Mouse (Mus musculus): ENCODE data around the gene Bcl11a.

Bcl11a gene

GRCm38 (mm10) chr11:24080541-24080940 is 2.7 kb downstream of the Bcl11a start:
- DNase-seq (ENCODE audit: low spot score) = peak; percentile 58

GRCm38 (mm10) chr11:24081016-24081686 is 3.3 kb downstream of the Bcl11a start:
- DNase-seq (ENCODE audit: low spot score) = peak; percentile 67

- DNase-seq (ENCODE audit: low spot score) = peak; percentile 59
Measured at GRCm38 (mm10) chr11:24081687-24082384, 4.0 kb downstream of the Bcl11a start.

- no peak for DNase-seq (ENCODE audit: low spot score)
Measured at GRCm38 (mm10) chr11:24082385-24083075, 4.7 kb downstream of the Bcl11a start.

- no peak for DNase-seq (ENCODE audit: low spot score)
Measured at GRCm38 (mm10) chr11:24083076-24083405, 5.2 kb downstream of the Bcl11a start.

- DNase-seq (ENCODE audit: low spot score) = no peak
Measured at GRCm38 (mm10) chr11:24083423-24083822, 5.6 kb downstream of the Bcl11a start.

GRCm38 (mm10) chr11:24084077-24084476 is 6.2 kb downstream of the Bcl11a start:
- DNase-seq (ENCODE audit: low spot score) = no peak

GRCm38 (mm10) chr11:24084590-24084989 is 6.7 kb downstream of the Bcl11a start:
- no peak for DNase-seq (ENCODE audit: low spot score)

- DNase-seq (ENCODE audit: low spot score) = no peak
Measured at GRCm38 (mm10) chr11:24085986-24086385, 8.1 kb downstream of the Bcl11a start.

GRCm38 (mm10) chr11:24087069-24087468 is 9.2 kb downstream of the Bcl11a start:
- DNase-seq (ENCODE audit: low spot score) = no peak

GRCm38 (mm10) chr11:24090443-24090842 is 12.6 kb downstream of the Bcl11a start:
- no peak for DNase-seq (ENCODE audit: low spot score)

GRCm38 (mm10) chr11:24091393-24092080 is 13.7 kb downstream of the Bcl11a start:
- DNase-seq (ENCODE audit: low spot score) = no peak

- DNase-seq (ENCODE audit: low spot score) = no peak
Measured at GRCm38 (mm10) chr11:24092618-24093017, 14.8 kb downstream of the Bcl11a start.

- no peak for DNase-seq (ENCODE audit: low spot score)
Measured at GRCm38 (mm10) chr11:24094086-24094487, 16.2 kb downstream of the Bcl11a start.

GRCm38 (mm10) chr11:24095236-24095635 is 17.4 kb downstream of the Bcl11a start:
- no peak for DNase-seq (ENCODE audit: low spot score)

- no peak for DNase-seq (ENCODE audit: low spot score)
Measured at GRCm38 (mm10) chr11:24095656-24096353, 17.9 kb downstream of the Bcl11a start.

- DNase-seq (ENCODE audit: low spot score) = no peak
Measured at GRCm38 (mm10) chr11:24096483-24096882, 18.6 kb downstream of the Bcl11a start.

GRCm38 (mm10) chr11:24097026-24097425 is 19.2 kb downstream of the Bcl11a start:
- no peak for DNase-seq (ENCODE audit: low spot score)

- DNase-seq (ENCODE audit: low spot score) = no peak
Measured at GRCm38 (mm10) chr11:24098069-24098468, 20.2 kb downstream of the Bcl11a start.

- DNase-seq (ENCODE audit: low spot score) = no peak
Measured at GRCm38 (mm10) chr11:24098662-24099061, 20.8 kb downstream of the Bcl11a start.

- no peak for DNase-seq (ENCODE audit: low spot score)
Measured at GRCm38 (mm10) chr11:24099215-24099614, 21.4 kb downstream of the Bcl11a start.

- DNase-seq (ENCODE audit: low spot score) = peak; percentile 43
Measured at GRCm38 (mm10) chr11:24099886-24100293, 22.0 kb downstream of the Bcl11a start.

All from ovary, postnatal 36 days (tissue).